Mouse (Mus musculus) ZHBTc4 (cell line): ENCODE measurements around the gene Pnmal2.
"Not testable (repeated sequence)": the region's sequence is repeated elsewhere in the genome, so short reads cannot be mapped to it uniquely, and the experiment has no call there.

Experiments
- DNase-seq: peaks from one replicate; pipeline ENCODE4 v3.0.0-alpha.2; 2011; ENCODE audit warnings: low read depth, low spot score

Gene Pnmal2

DNA sequence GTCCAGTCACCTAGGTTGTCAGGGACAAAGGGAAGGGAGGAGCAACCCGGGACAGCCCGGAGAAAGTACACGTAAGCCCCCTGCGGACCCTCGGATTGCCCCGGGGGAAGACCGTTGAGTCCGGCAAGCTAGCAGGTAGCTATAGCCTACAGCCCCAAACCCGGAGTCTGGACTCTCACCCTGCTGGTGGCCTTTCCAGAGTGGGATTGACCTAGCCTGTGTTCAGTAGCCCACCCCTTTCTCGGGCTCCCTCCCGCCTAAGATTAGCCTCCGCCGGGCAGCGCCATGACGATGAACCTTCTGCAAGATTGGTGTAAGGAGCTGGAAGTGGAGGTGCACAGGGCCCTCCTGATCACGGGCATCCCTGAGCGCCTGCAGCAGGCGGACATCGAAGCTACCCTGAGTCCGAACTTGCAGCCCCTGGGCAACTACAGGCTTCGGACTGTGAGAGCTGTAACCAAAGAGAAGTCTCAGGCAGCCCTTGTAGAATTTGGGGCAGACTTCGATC, 380 bp downstream of the Pnmal2 start:
- no peak for DNase-seq

DNA sequence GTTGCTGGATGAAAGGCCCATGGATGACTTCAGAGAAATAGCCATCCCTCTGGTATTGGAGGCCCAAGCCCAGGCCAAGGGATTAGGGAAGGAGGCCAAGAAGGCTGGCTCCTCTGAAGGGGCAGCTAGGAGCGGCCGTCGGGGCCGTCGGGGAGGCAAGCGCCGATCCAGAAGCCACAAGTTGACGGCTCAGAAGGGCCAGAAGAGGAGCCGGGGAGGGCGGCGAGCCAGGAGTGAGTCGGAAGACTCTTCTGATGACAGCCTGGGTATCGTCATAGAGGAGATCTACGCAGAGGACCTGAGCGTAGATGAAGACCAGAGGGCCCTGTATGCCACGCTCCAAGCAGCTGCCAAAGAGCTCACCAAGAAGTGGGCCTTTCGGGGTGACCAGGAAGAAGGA, 937 bp downstream of the Pnmal2 start:
- peak; percentile 25 for DNase-seq

- peak; percentile 39 for DNase-seq
Observed at GRCm38 (mm10) chr7:16946441-16947348, 2.2 kb downstream of the Pnmal2 start.

- peak; percentile 19 for DNase-seq
Observed at GRCm38 (mm10) chr7:16947349-16947895, 2.9 kb downstream of the Pnmal2 start.

- no peak for DNase-seq
Observed at GRCm38 (mm10) chr7:16947959-16948361, 3.5 kb downstream of the Pnmal2 start.

DNA sequence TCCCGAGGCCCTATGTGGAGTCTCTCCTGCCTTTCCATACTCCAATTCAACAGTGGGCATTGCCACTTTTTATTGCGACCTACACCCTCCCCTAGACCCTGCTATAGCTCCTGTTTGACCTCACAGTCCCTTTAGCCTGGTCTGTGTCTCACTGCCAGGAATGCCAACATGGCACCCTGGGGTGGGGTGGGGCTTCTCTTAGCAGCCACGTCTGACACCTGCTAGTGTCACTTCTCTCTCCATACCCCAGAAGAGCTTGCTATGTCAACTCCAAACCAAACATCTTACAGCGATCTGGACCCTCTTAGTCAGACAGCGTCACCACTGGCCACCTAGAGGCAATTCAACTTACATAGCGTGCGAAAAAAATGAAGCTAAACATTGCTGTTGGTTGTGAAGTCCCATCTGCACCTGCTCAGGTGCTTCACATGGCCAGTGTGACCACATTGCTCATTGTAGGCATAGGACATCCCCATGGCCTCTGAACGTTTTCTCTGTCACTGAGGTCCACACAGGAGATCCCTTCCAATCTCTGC, 4.5 kb downstream of the Pnmal2 start:
- DNase-seq = no peak

DNA sequence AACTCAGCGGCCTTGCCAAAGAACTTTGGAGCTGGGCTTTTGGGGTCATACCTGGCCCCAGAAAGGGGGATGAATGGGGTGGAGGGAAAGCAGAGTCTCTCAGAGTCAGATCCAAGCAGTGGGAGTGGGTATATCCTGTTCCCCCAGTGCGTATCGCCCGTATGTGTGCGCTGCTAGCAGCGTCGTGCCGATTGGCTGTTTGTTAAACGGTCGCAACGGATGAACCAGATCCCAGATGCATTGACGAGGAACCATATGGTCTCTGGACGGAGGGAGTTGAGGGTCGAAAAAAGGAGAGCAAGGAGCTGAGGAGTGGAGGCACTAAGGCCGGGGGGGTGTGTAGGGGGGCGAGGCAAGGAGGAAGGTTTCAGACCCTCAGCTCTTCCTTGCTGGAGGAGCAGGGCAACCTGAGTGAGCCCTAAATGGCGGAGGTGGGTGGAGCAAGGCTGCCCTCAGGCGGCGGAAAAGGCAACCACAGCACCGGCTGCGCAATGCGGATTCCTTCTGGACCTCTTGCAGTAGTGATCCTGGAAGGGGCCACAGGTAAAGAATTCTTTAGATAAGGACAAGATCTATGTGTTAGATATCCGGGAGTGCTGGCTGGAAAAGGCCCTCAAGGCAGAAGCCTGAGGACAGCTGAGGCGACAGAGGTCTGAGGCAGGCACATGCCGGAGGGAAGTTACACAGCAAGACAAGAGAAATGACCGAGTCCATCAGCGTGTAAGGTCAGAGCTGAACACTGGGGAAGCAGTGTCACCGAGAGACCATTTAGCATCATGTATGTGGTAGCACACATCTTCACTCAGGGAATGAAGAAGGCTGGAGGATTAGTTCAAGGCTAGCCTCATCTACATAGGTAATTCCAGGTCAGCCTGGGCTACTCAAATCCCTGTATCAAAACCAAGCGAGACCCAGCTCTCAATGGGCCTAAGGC, 5.7 kb downstream of the Pnmal2 start:
- peak; percentile 78 for DNase-seq

- DNase-seq = peak; percentile 95
Observed at GRCm38 (mm10) chr7:16950861-16951635, 6.6 kb downstream of the Pnmal2 start.

GRCm38 (mm10) chr7:16953776-16954175, 9.3 kb downstream of the Pnmal2 start:
- not testable (repeated sequence) for DNase-seq

GRCm38 (mm10) chr7:16955712-16956111, 11.2 kb downstream of the Pnmal2 start:
- no peak for DNase-seq

GRCm38 (mm10) chr7:16956410-16957265, 12.2 kb downstream of the Pnmal2 start:
- no peak for DNase-seq

- DNase-seq = peak; percentile 79
Observed at GRCm38 (mm10) chr7:16959539-16960187, 15.2 kb downstream of the Pnmal2 start, which contains the start of gene Pnmal1. TSS of gene Pnmal1 (plus strand) at chr7:16959679.

DNA sequence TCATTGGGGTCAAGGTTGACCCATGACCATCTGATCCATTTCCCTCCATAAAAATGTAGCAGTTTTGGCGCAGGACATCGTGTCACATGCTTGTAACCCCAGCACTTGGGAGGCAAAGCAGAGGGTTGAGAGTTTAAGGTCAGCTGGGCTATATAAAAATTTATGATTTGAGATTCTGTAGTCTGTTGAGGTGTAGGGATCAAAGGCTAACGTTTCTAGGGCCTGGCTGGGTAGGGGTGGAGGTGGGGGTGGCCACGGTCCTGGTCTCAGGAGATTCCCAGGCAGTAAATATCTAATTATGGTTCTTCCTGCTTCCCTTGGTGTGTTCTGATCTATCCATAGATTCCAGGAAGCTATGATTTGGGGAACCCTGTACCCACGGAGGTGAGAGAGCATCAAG, 17.2 kb downstream of the Pnmal2 start:
- DNase-seq = no peak

DNA sequence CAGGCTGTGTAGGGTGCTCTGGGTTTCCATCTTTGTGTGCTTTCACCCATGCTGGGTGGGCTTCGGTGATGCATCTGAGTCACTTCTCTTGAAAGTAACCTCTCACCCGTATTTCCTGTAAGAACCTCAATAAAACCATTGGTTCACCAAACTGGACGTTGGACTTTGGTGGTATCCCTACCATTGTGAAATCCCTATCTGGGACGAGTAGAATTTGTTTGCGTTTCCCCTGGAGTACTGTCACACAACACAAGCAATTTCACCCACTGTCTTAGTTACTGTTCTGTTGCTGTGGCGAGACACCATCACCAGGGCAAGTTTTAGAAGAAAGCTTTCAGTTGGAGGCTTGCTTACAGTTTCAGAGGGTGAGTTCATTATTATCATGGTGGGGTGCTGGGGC, 23.9 kb downstream of the Pnmal2 start:
- no peak for DNase-seq

DNA sequence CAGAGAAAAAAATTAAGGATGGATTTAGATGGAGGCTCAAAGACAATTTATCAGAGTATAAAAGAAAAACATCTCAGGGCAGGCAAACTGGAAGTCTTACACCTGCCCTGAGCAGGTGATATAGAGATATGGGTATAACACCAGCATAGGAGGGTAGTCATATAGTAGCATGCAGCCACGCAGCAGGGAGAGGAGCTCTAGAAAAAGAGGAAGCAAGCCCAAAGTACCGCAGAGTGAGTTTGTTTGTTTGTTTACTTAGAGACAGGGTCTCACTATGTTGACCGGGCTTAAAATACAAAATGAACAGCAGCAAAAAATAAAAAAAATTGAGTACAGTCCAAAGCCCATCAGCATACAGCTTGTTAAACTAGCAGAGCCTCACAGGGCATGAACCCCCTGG, 26.7 kb downstream of the Pnmal2 start:
- DNase-seq = no peak

GRCm38 (mm10) chr7:16974018-16974417, 29.5 kb downstream of the Pnmal2 start:
- DNase-seq = no peak

GRCm38 (mm10) chr7:16976298-16976697, 31.8 kb downstream of the Pnmal2 start:
- no peak for DNase-seq

DNA sequence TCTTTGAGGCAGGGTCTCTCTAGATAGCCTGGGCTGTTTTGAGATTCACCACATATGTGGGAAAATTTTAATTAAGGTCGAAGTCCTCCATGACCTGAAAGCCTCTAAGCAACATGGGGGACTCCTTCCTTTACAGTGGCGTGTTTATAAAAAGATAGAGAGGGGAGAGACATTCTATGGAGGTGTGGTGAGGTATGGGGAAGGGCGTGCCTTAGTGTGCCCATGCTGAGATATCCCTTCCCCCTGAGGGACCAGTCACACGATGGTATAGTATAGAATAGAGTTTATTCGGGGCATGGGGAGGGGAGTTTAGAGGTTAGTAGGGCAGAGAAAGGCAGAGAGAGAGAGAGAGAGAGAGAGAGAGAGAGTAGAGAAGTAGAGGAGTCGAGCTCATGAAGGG, 33.7 kb downstream of the Pnmal2 start:
- DNase-seq = no peak

DNA sequence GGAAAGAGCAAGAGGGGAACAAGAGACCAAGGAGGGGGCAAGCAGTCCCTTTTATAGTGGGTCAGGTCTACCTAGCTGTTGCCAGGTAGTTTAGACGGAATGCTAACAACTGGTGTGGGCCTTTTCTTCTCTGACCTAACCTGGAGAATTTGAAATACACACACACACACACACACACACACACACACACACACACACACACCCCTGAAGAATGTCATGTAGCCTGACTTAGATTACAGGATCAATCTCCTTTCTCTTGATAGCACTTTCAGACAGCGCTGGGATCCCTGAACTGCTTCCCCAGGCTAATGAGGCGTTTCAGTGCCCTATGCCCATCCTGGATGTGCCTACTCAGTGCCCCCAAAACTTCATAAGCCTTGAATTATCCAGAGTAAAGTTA, 34.1 kb downstream of the Pnmal2 start:
- DNase-seq = no peak
